Mouse (Mus musculus) small intestine, adult 2 months (tissue): ENCODE results near the gene Ncbp2. TPM values are rescaled to one million over a fixed set of nuclear protein-coding genes. Genes with fewer than 3 reads are reported as not detected.

Experiments
- H3K27ac ChIP-seq: fragments of 200-500 bp; 2 replicates; pipeline ENCODE4 v1.5.1; 2012; ENCODE audit warnings: low read depth, low read length, control low read depth, inconsistent platforms; ENCODE audit not compliant: insufficient read depth
- H3K27me3 ChIP-seq: fragments of 200-500 bp; 2 replicates; pipeline ENCODE4 v1.6.1; 2012; ENCODE audit warnings: mild to moderate bottlenecking, moderate library complexity, low read length, inconsistent platforms; ENCODE audit not compliant: control insufficient read depth, insufficient read depth
- H3K36me3 ChIP-seq: fragments of 200-500 bp; 2 replicates; pipeline ENCODE4 v1.6.1; 2012; ENCODE audit warnings: mild to moderate bottlenecking, low read length, control low read depth, inconsistent platforms; ENCODE audit not compliant: control insufficient read depth, insufficient read depth
- H3K4me1 ChIP-seq: fragments of 200-500 bp; 2 replicates; pipeline ENCODE4 v1.6.1; 2012; ENCODE audit warnings: low read length, inconsistent platforms, mixed read lengths; ENCODE audit not compliant: control insufficient read depth, insufficient read depth, insufficient read length
- H3K4me3 ChIP-seq: fragments of 200-500 bp; 2 replicates; pipeline ENCODE4 v1.5.1; 2012; ENCODE audit warnings: low read depth, mild to moderate bottlenecking, control low read depth, inconsistent platforms, low read length, moderate library complexity
- CTCF ChIP-seq: fragments of 200-500 bp; IDR thresholded peaks from 2 replicates; pipeline ENCODE4 v1.5.1; 2012; ENCODE audit warnings: low read depth, mild to moderate bottlenecking, control low read depth, inconsistent platforms, low read length, moderate library complexity, mixed read lengths; ENCODE audit not compliant: insufficient replicate concordance, insufficient read length; ENCODE audit errors: extremely low read depth
- POLR2A ChIP-seq: fragments of 200-500 bp; IDR thresholded peaks from 2 replicates; pipeline ENCODE4 v1.6.1; 2012; ENCODE audit warnings: low read depth, mild to moderate bottlenecking, control low read depth, inconsistent platforms, low read length, moderate library complexity
- WGBS: fragments of 180-500 bp; shearing (Covaris S2); methylation state at CpG from one replicate; pipeline ENCODE4 v1.1.7; 2018; 5-methylcytosine and 5-hydroxymethylcytosine counted together
- polyA plus RNA-seq: library from polyadenylated mRNA; depleted of rRNA; stranded (reverse); fragments of >200 nt; gene quantifications from 2 replicates; pipeline ENCODE4 v1.2.3, GENCODE M21; 2012

Gene Ncbp2
- polyA plus RNA-seq, 1 experiment = 0.99 TPM

- TF ChIP-seq POLR2A = no peak
- TF ChIP-seq CTCF = no peak
- WGBS = 61% methylated on average over 11 of the region's 11 CpGs
- no peaks in the 10 kb centered on the region for H3K36me3 ChIP-seq
- H3K4me1 ChIP-seq = peaks cover 10% of the 10 kb centered on the region
- H3K4me3 ChIP-seq = no peak overlapping the region
- no peak overlapping the region for H3K27ac ChIP-seq
- H3K27me3 ChIP-seq = no peaks in the 10 kb centered on the region
Observed at GRCm38 (mm10) chr16:31908959-31909358, 39.4 kb upstream of the Ncbp2 start.

- no peak for TF ChIP-seq POLR2A
- no peak for TF ChIP-seq CTCF
- 33% methylated on average over 10 of the region's 10 CpGs for WGBS
- H3K27ac ChIP-seq = no peak overlapping the region
- H3K4me3 ChIP-seq = no peak overlapping the region
- H3K36me3 ChIP-seq = no peaks in the 10 kb centered on the region
- no peaks in the 10 kb centered on the region for H3K27me3 ChIP-seq
- H3K4me1 ChIP-seq = peaks cover 10% of the 10 kb centered on the region
Observed at GRCm38 (mm10) chr16:31910281-31910847, 37.9 kb upstream of the Ncbp2 start.

GRCm38 (mm10) chr16:31917776-31918175 is 30.5 kb upstream of the Ncbp2 start:
- 26% methylated on average over 11 of the region's 11 CpGs for WGBS
- Histone ChIP-seq H3K4me3 (no peak overlapping the region; the same call in 1 of the 2 replicates), H3K4me1 (peaks cover 3% of the 10 kb centered on the region; the same call in 1 of the 2 replicates), H3K27me3 (no peaks in the 10 kb centered on the region), H3K27ac (no peak overlapping the region), H3K36me3 (no peaks in the 10 kb centered on the region)
- TF ChIP-seq POLR2A (no peak), CTCF (no peak)

GRCm38 (mm10) chr16:31918248-31918724 is 30.0 kb upstream of the Ncbp2 start:
- peak overlapping the region; percentile 19; the same call in 1 of the 2 replicates for H3K4me3 ChIP-seq
- no peak overlapping the region for H3K27ac ChIP-seq

GRCm38 (mm10) chr16:31924368-31924767 is 23.9 kb upstream of the Ncbp2 start:
- no peaks in the 10 kb centered on the region for H3K4me1 ChIP-seq
- no peak overlapping the region for H3K27ac ChIP-seq
- 44% methylated on average over 6 of the region's 6 CpGs for WGBS
- H3K36me3 ChIP-seq = no peaks in the 10 kb centered on the region
- TF ChIP-seq POLR2A (no peak), CTCF (no peak)
- no peaks in the 10 kb centered on the region for H3K27me3 ChIP-seq
- no peak overlapping the region for H3K4me3 ChIP-seq

More at GRCm38 (mm10) chr16:31918248-31918724, 30.0 kb upstream of the Ncbp2 start:
- 3% methylated on average over 14 of the region's 14 CpGs for WGBS
- peaks cover 3% of the 10 kb centered on the region; the same call in 1 of the 2 replicates for H3K4me1 ChIP-seq
- H3K27me3 ChIP-seq = no peaks in the 10 kb centered on the region
- no peak for TF ChIP-seq POLR2A
- peak; percentile 89; the same call in 1 of the 2 replicates for TF ChIP-seq CTCF
- H3K36me3 ChIP-seq = no peaks in the 10 kb centered on the region

- H3K4me1 ChIP-seq = no peaks in the 10 kb centered on the region
- no peaks in the 10 kb centered on the region for H3K27me3 ChIP-seq
- H3K36me3 ChIP-seq = no peaks in the 10 kb centered on the region
- no peak for TF ChIP-seq POLR2A
- TF ChIP-seq CTCF = no peak
- 66% methylated on average over 6 of the region's 6 CpGs for WGBS
- H3K27ac ChIP-seq = no peak overlapping the region
- no peak overlapping the region for H3K4me3 ChIP-seq
Observed at GRCm38 (mm10) chr16:31926091-31926490, 22.2 kb upstream of the Ncbp2 start.

GRCm38 (mm10) chr16:31926547-31927182 is 21.6 kb upstream of the Ncbp2 start:
- WGBS = 73% methylated on average over 13 of the region's 13 CpGs
- Histone ChIP-seq H3K27ac (no peak overlapping the region), H3K4me3 (no peak overlapping the region), H3K4me1 (no peaks in the 10 kb centered on the region), H3K27me3 (no peaks in the 10 kb centered on the region), H3K36me3 (no peaks in the 10 kb centered on the region)
- TF ChIP-seq CTCF (no peak), POLR2A (no peak)

GRCm38 (mm10) chr16:31927412-31927811 is 20.9 kb upstream of the Ncbp2 start:
- Histone ChIP-seq H3K4me3 (no peak overlapping the region), H3K4me1 (no peaks in the 10 kb centered on the region), H3K36me3 (no peaks in the 10 kb centered on the region), H3K27ac (no peak overlapping the region), H3K27me3 (no peaks in the 10 kb centered on the region)
- TF ChIP-seq POLR2A = no peak
- no peak for TF ChIP-seq CTCF
- WGBS = 81% methylated on average over 5 of the region's 5 CpGs
